8 mouse cellular contexts compared by ENCODE assay signal in the genomic region with DNA sequence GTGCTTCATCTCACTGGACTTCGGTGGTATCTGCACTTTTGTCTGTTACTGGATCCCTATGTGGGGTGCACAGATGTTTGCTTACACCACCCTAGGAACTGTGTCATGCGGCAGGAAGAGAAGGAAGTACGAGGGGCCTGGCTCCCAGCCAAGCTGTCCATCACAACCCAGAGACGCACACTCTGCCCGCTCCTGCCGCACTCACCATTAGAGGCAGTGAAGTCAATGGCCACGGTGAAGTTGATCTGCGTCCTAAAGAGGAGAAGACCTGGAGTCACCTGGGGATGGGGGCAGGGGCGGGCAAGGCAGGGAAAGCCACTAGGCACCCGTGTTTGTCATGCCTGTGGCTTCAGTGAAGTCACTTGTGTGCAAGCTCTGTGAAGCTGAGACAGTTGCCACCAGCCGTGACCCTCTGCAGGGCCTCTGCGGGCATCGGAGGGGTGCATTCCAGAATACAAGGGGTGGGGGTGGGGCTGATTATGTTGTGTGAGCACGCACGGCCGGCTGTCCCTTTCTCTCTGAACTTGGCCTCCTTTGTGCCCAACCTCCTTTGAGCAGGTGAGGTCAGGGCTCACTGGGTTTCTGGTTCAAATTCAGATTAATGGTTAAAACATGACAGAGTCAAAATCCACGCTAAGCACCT. TPM values are rescaled to one million over a fixed set of nuclear protein-coding genes. Genes with fewer than 3 reads are reported as not detected.
DNase-seq lines count a peak whose midpoint lies in the region; ATAC-seq lines count a peak whose summit lies in the region.

No protein-coding gene starts in this region.

- H3K27me3 ChIP-seq in heart, embryonic 12.5 days (replicated peaks) = peaks cover 4% of the 10 kb centered on the region; the same call in 1 of the 2 replicates

- H3K9me3 ChIP-seq in heart, embryonic 12.5 days (replicated peaks) = peaks cover 25% of the 10 kb centered on the region

- no peak overlapping the region for H3K9ac ChIP-seq in heart, embryonic 12.5 days

- no peak for ATAC-seq in heart, embryonic 12.5 days (ENCODE audit: insufficient number of reproducible peaks, low FRiP score)

- peak overlapping the region; percentile 44 for H3K4me2 ChIP-seq in heart, embryonic 12.5 days

- H3K4me3 ChIP-seq in heart, embryonic 12.5 days = peak overlapping the region; percentile 5; the same call in 1 of the 2 replicates

- H3K27ac ChIP-seq in heart, embryonic 12.5 days (ENCODE audit: poor library complexity, severe bottlenecking) = no peak overlapping the region

- peak; percentile 56 for DNase-seq in adrenal gland, postnatal 14 days
- no peak for DNase-seq in adrenal gland, adult 2 months
- peak; percentile 61 for DNase-seq in B cell, adult 2 months
- DNase-seq in kidney, postnatal 10 days = peak; percentile 77
- DNase-seq in mesoderm, embryonic 11.5 days (ENCODE audit: low read depth, low spot score) = peak; percentile 37
- DNase-seq in cerebellum, postnatal 4 days (ENCODE audit: low spot score in 2 of 2) = no peak
- no peak for DNase-seq in adrenal gland, adult 8-10 months

- H3K4me1 ChIP-seq in heart, embryonic 12.5 days (replicated peaks) = peaks cover 24% of the 10 kb centered on the region

- peaks cover 23% of the 10 kb centered on the region for H3K36me3 ChIP-seq in heart, embryonic 12.5 days

- 9% methylated on average over 17 of the region's 17 CpGs for WGBS in heart, embryonic 12.5 days

RNA-seq across cellular contexts. Expression of a gene that starts 50.6 kb away (rescaled TPM):
- 0.33 and 0.38 TPM in 2 replicates for total RNA-seq in adrenal gland, postnatal 14 days (2021)
- total RNA-seq in adrenal gland, adult 2 months (2021) = under 1 TPM; 0.14 to 0.62 TPM
- polyA plus RNA-seq in adrenal gland, adult 2 months (2012; rRNA removed) = 0.30 and 0.31 TPM in 2 replicates
- 0.13 TPM in 1 of 2 replicates, not detected in the other for polyA plus RNA-seq in heart, embryonic 12.5 days (2016; fragmentation: Nextera tagmentation; extraction: Ambion mirVana)
- under 1 TPM; 0.15 to 0.87 (median 0.39) TPM for total RNA-seq in adrenal gland, adult 8-10 months (2022)

Comparison
In these comparisons a context has a peak if more than half of its experiments do, and no peak if none do; other contexts are left out.
1. DNase-seq: peak in adrenal gland, postnatal 14 days (single experiment), B cell, adult 2 months (2 of 2), kidney, postnatal 10 days (single experiment) and mesoderm, embryonic 11.5 days (single experiment); none in adrenal gland, adult 2 months (single experiment), cerebellum, postnatal 4 days (0 of 2) and adrenal gland, adult 8-10 months (single experiment).